Mouse (Mus musculus) myocyte (in vitro differentiated cells): ENCODE measurements around the gene Nanos2. TPM values are rescaled to one million over a fixed set of nuclear protein-coding genes. Genes with fewer than 3 reads are reported as not detected.

Experiments
- H3K27me3 ChIP-seq: one replicate; pipeline ENCODE4 v1.6.1; 2011; ENCODE audit not compliant: control insufficient read depth, insufficient read depth, insufficient read length
- H3K36me3 ChIP-seq: one replicate; pipeline ENCODE4 v1.6.1; 2011; ENCODE audit not compliant: control insufficient read depth, insufficient read depth
- H3K4me2 ChIP-seq: one replicate; pipeline ENCODE4 v1.6.1; 2011; ENCODE audit warnings: low read depth, control low read depth
- H3K4me3 ChIP-seq: one replicate; pipeline ENCODE4 v1.5.1; 2011; ENCODE audit warnings: mild to moderate bottlenecking, control low read depth, moderate library complexity
- H3K79me2 ChIP-seq: one replicate; pipeline ENCODE4 v1.6.1; 2011; ENCODE audit not compliant: control insufficient read depth, insufficient read depth
- H3ac ChIP-seq: one replicate; pipeline ENCODE4 v1.6.1; 2011; ENCODE audit not compliant: control insufficient read depth, insufficient read length
- CEBPB ChIP-seq: IDR thresholded peaks from 2 replicates; pipeline ENCODE4 v1.6.1; 2011; ENCODE audit warnings: mild to moderate bottlenecking, moderate library complexity; ENCODE audit not compliant: poor library complexity, insufficient read depth, severe bottlenecking
- E2F4 ChIP-seq: IDR thresholded peaks from one replicate; pipeline ENCODE4 v1.6.1; 2011; ENCODE audit warnings: mild to moderate bottlenecking, control low read depth, moderate library complexity; ENCODE audit not compliant: insufficient read depth
- MAX ChIP-seq: IDR thresholded peaks from one replicate; pipeline ENCODE4 v1.6.1; 2011; ENCODE audit warnings: low read depth, mild to moderate bottlenecking, control low read depth
- MYOD1 ChIP-seq, 3 experiments: IDR thresholded peaks; one replicate each; pipeline ENCODE4 v1.6.1; 2011; ENCODE audit warnings: control low read depth in 2 of 3, low read depth in 2 of 3, mild to moderate bottlenecking in 2 of 3, moderate library complexity in 1 of 3; ENCODE audit not compliant: insufficient read length in 2 of 3, control insufficient read depth in 1 of 3
- MYOG ChIP-seq, 3 experiments: IDR thresholded peaks; one replicate each; pipeline ENCODE4 v1.6.1; 2011; ENCODE audit warnings: control low read depth in 2 of 3, low read depth in 2 of 3, mild to moderate bottlenecking in 2 of 3; ENCODE audit not compliant: insufficient read length in 2 of 3, control insufficient read depth in 1 of 3, insufficient read depth in 1 of 3
- POLR2A ChIP-seq: IDR thresholded peaks from one replicate; pipeline ENCODE4 v1.6.1; 2011; ENCODE audit warnings: low read depth, mild to moderate bottlenecking, control low read depth, moderate library complexity; ENCODE audit not compliant: insufficient read length
- POLR2AphosphoS2 ChIP-seq: IDR thresholded peaks from one replicate; pipeline ENCODE4 v1.6.1; 2011; ENCODE audit warnings: low read depth, control low read depth; ENCODE audit not compliant: insufficient read length
- REST ChIP-seq: IDR thresholded peaks from one replicate; pipeline ENCODE4 v1.6.1; 2011; ENCODE audit warnings: mild to moderate bottlenecking, control low read depth, moderate library complexity; ENCODE audit not compliant: insufficient read depth, insufficient read length
- SRF ChIP-seq: IDR thresholded peaks from one replicate; pipeline ENCODE4 v1.6.1; 2011; ENCODE audit warnings: low read depth; ENCODE audit not compliant: control insufficient read depth, insufficient read length
- TCF12 ChIP-seq: IDR thresholded peaks from one replicate; pipeline ENCODE4 v1.6.1; 2011; ENCODE audit warnings: mild to moderate bottlenecking, control low read depth; ENCODE audit not compliant: poor library complexity, insufficient read depth, severe bottlenecking
- TCF3 ChIP-seq: IDR thresholded peaks from one replicate; pipeline ENCODE4 v1.6.1; 2011; ENCODE audit warnings: low read depth, control low read depth; ENCODE audit not compliant: insufficient read length
- USF1 ChIP-seq: IDR thresholded peaks from one replicate; pipeline ENCODE4 v1.6.1; 2011; ENCODE audit warnings: low read depth, mild to moderate bottlenecking, control low read depth, moderate library complexity
- polyA plus RNA-seq: library from polyadenylated mRNA; unstranded; fragments of >200 nt; fragmentation: generic; extraction: Trizol; gene quantifications from one replicate; pipeline ENCODE4 v1.2.1, GENCODE M21; 2012; ENCODE audit warnings: missing spikeins

The Nanos2 gene
- polyA plus RNA-seq, 1 experiment: not detected

DNA sequence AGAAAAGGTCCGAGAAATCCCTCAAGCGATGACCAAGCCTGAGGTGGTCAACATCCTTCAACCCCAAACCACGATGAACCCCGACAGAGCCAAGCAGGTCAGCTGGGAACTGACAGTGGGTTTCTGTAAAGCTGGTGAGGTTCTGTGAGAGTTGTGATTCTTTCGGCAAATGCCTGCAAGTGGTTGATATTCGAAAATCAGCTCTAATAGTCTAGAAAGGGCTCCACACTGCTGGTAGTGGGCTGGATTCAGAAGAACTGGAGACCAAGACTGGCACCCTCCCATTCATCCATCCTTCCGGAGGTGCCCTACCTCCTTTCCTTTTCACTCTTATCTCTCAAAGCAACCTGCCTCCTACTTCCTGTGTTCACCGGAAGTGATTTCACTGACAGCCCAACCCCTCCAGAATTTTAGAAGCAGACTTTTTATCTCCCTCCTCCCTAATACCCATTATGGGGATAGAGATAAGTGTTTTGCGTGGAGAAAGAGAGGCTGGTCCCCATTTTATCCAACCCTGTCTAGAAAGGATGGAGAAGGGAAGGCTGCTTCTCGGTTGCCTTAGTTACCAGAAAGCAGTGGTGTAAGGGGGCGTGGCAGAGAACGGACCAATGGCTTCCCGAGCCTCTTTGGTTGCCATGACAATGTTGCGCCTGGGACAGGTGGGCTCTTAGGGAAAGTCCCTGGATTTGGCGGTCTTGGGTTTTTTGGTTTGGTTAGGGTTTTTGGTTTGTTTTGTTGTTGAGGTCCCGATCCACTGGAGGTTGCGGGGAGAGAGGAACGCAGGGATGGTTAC is 36.5 kb upstream of the Nanos2 start:
- Histone ChIP-seq H3K36me3 (no peaks in the 10 kb centered on the region), H3K27me3 (no peaks in the 10 kb centered on the region), H3K79me2 (no peaks in the 10 kb centered on the region), H3K4me2 (no peak overlapping the region), H3ac (no peak overlapping the region), H3K4me3 (no peak overlapping the region)
- TF ChIP-seq POLR2A (no peak), TCF12 (no peak), REST (no peak), MYOD1 (IDR thresholded peaks at IDR 0.05; ENCODE audit: control insufficient read depth in 1 of 3, insufficient read length in 2 of 3, low read depth in 2 of 3) (no peak), USF1 (no peak), TCF3 (no peak), CEBPB (no peak), POLR2AphosphoS2 (no peak), E2F4 (no peak), MAX (no peak), MYOG (IDR thresholded peaks at IDR 0.05; ENCODE audit: control insufficient read depth in 1 of 3, insufficient read depth in 1 of 3, insufficient read length in 2 of 3, low read depth in 2 of 3) (no peak), SRF (no peak)

DNA sequence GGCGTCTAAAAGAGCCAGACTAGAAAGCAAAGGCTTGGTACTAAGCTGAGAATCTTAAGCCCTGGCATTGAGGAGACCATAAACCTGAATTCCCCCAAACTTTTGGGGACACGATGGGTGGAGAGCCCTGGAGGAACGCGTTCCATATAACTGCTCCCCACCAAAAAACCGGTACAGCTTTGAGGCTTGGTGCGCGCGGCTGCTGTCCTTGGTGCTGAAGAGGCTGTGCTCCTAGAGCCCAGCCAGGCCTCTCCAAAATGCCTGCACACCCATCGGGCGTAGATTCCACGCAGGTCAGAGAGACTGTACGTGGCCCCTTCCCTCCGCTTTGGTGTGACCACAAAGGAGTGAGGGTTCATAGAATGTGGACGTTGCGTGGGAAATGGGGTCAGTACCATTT is 35.8 kb upstream of the Nanos2 start:
- Histone ChIP-seq H3K79me2 (no peaks in the 10 kb centered on the region), H3ac (no peak overlapping the region), H3K27me3 (no peaks in the 10 kb centered on the region), H3K4me3 (no peak overlapping the region), H3K36me3 (no peaks in the 10 kb centered on the region), H3K4me2 (no peak overlapping the region)
- TF ChIP-seq REST: peak; percentile 91
- no peak for TF ChIP-seq SRF

DNA sequence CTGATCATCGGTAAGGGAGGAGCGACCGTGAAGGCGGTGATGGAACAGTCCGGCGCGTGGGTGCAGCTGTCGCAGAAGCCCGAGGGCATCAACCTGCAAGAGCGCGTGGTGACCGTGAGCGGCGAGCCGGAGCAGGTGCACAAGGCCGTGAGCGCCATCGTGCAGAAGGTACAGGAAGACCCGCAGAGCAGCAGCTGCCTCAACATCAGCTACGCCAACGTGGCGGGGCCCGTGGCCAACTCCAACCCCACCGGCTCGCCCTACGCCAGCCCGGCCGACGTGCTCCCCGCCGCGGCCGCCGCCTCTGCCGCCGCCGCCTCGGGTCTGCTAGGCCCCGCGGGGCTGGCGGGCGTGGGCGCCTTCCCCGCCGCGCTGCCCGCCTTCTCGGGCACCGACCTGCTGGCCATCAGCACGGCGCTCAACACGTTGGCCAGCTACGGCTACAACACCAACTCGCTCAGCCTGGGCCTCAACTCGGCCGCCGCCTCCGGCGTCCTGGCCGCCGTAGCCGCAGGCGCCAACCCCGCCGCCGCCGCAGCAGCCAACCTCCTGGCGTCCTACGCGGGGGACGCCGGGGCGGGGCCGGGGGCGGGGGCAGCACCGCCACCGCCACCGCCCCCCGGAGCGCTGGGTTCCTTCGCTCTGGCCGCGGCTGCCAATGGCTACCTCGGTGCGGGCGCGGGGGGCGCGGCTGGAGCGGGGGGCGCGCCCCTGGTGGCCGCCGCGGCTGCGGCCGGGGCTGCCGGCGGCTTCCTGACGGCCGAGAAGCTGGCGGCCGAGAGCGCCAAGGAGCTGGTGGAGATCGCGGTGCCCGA is 29.4 kb upstream of the Nanos2 start:
- Histone ChIP-seq H3K36me3 (no peaks in the 10 kb centered on the region), H3K79me2 (no peaks in the 10 kb centered on the region), H3ac (peak overlapping the region; percentile 22), H3K4me2 (peak overlapping the region; percentile 67), H3K27me3 (peaks cover 6% of the 10 kb centered on the region), H3K4me3 (peak overlapping the region; percentile 14)
- no peak for TF ChIP-seq MAX
- TF ChIP-seq USF1: no peak
- peak in 2 of 3 experiments; percentile 51 to 83 for TF ChIP-seq MYOG (IDR thresholded peaks at IDR 0.05; ENCODE audit: control insufficient read depth in 1 of 3, insufficient read depth in 1 of 3, insufficient read length in 2 of 3, low read depth in 2 of 3)
- no peak for TF ChIP-seq TCF12
- no peak for TF ChIP-seq SRF
- no peak for TF ChIP-seq E2F4
- TF ChIP-seq MYOD1 (IDR thresholded peaks at IDR 0.05; ENCODE audit: control insufficient read depth in 1 of 3, insufficient read length in 2 of 3, low read depth in 2 of 3): peak in 2 of 3 experiments; percentile 76 to 79
- TF ChIP-seq POLR2AphosphoS2: no peak
- TF ChIP-seq CEBPB: no peak
- no peak for TF ChIP-seq TCF3
- no peak for TF ChIP-seq REST
- peak; percentile 49 for TF ChIP-seq POLR2A

DNA sequence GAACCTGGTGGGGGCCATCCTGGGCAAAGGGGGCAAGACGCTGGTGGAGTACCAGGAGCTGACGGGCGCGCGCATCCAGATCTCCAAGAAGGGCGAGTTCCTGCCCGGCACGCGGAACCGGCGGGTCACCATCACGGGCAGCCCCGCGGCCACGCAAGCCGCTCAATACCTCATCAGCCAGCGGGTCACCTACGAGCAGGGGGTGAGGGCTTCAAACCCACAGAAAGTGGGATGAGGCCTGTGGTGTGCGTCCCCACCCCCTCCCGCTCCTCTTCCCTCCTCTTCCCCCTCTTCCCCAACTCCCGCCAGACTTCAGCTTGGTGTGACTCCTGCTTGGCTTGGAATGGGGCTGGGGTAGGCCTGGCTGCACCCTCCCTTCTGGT is 28.8 kb upstream of the Nanos2 start:
- H3K79me2 ChIP-seq: no peaks in the 10 kb centered on the region
- peak overlapping the region; percentile 22 for H3ac ChIP-seq
- peaks cover 12% of the 10 kb centered on the region for H3K27me3 ChIP-seq
- peak overlapping the region; percentile 67 for H3K4me2 ChIP-seq
- peak overlapping the region; percentile 14 for H3K4me3 ChIP-seq
- H3K36me3 ChIP-seq: no peaks in the 10 kb centered on the region
- TF ChIP-seq MYOG (IDR thresholded peaks at IDR 0.05; ENCODE audit: control insufficient read depth in 1 of 3, insufficient read depth in 1 of 3, insufficient read length in 2 of 3, low read depth in 2 of 3) (no peak), MAX (no peak), MYOD1 (IDR thresholded peaks at IDR 0.05; ENCODE audit: control insufficient read depth in 1 of 3, insufficient read length in 2 of 3, low read depth in 2 of 3) (no peak), POLR2AphosphoS2 (no peak)

DNA sequence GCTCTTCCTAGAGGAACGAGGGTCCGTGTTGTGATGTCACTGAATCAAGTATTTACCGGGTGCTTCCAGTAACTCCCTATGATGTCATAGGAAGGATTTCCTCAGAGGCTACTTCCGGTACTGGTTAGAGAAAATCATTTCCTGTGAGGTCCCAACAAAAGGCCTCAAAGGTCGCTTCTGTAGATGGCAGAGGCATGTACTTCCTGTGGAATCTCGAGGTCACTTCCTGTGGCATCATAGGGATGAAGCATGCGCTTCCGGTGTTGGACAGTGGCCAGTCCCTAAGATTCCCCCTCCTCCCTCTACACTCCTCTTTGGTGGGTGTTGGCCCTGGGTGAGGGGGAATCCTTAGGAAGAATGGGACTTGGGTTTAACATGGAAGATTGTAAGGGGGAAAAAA is 27.8 kb upstream of the Nanos2 start:
- Histone ChIP-seq H3ac (no peak overlapping the region), H3K4me3 (no peak overlapping the region), H3K79me2 (no peaks in the 10 kb centered on the region), H3K27me3 (peaks cover 20% of the 10 kb centered on the region), H3K4me2 (no peak overlapping the region), H3K36me3 (no peaks in the 10 kb centered on the region)
- TF ChIP-seq E2F4: no peak
- no peak for TF ChIP-seq POLR2AphosphoS2
- no peak for TF ChIP-seq MYOD1 (IDR thresholded peaks at IDR 0.05; ENCODE audit: control insufficient read depth in 1 of 3, insufficient read length in 2 of 3, low read depth in 2 of 3)
- no peak for TF ChIP-seq TCF3
- TF ChIP-seq MAX: no peak
- no peak for TF ChIP-seq USF1
- TF ChIP-seq TCF12: no peak
- TF ChIP-seq MYOG (IDR thresholded peaks at IDR 0.05; ENCODE audit: control insufficient read depth in 1 of 3, insufficient read depth in 1 of 3, insufficient read length in 2 of 3, low read depth in 2 of 3): no peak
- TF ChIP-seq POLR2A: no peak
- TF ChIP-seq SRF: no peak
- TF ChIP-seq CEBPB: no peak
- TF ChIP-seq REST: no peak
